Mouse (Mus musculus): ENCODE measurements around the gene Bmp8a.

DNA sequence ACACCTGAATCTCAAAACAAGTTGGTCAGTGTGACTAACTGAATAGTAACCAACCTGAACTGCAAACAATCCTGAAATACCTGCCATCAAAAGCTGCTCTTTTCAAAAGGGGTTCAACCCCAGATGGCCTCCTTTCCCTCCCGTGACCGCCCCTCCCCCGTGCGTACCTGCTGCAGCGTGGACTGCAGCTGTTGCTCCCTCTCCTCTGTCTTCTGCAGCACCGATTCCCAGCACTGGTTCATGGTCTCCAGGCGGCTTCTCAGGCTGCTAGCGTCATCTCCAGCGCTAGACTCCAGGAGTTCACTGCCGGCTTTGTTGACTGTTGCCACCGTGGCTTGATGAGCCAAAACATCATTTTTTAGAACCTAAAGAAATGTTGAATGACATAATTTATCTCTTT is 38.5 kb upstream of the Bmp8a start:
- no peak for TF ChIP-seq MYOG (IDR thresholded peaks at IDR 0.05; ENCODE audit: control insufficient read depth, extremely low read depth, insufficient read length)
- no peak for TF ChIP-seq CTCF (IDR thresholded peaks at IDR 0.05; ENCODE audit: control insufficient read depth, insufficient read depth, insufficient read length)
- no peak for TF ChIP-seq USF1 (IDR thresholded peaks at IDR 0.05; ENCODE audit: low read depth)
- no peak for TF ChIP-seq CEBPB (IDR thresholded peaks at IDR 0.05; ENCODE audit: low read depth)

All from C2C12 (cell line).